Mouse (Mus musculus) liver, embryonic 14.5 days (tissue): ENCODE measurements around the gene Rtn1. TPM values are rescaled to one million over a fixed set of nuclear protein-coding genes. Genes with fewer than 3 reads are reported as not detected.

Experiments
- ATAC-seq: fragments of 200-750 bp; cut with Nextera tagmentation; 2 replicates; pipeline ENCODE4 v1.8.0; 2017; ENCODE audit warnings: moderate number of reproducible peaks, mild to moderate bottlenecking, moderate library complexity; ENCODE audit not compliant: insufficient read depth
- DNase-seq, 3 experiments: peaks; one replicate each; pipeline ENCODE4 v3.0.0-alpha.2; 2012 to 2013; ENCODE audit warnings: low read depth in 3 of 3, low spot score in 3 of 3
- H3K27ac ChIP-seq: fragments of 300-500 bp; sonication (generic); 2 replicates; pipeline ENCODE4 v1.5.1; 2014; ENCODE audit warnings: moderate library complexity, mild to moderate bottlenecking, control low read depth, inconsistent platforms
- H3K27me3 ChIP-seq: fragments of 300-500 bp; sonication (generic); 2 replicates; pipeline ENCODE4 v1.6.1; 2014; ENCODE audit warnings: mild to moderate bottlenecking, low read length, moderate library complexity; ENCODE audit not compliant: control insufficient read depth, insufficient read depth
- H3K36me3 ChIP-seq: fragments of 300-500 bp; sonication (generic); replicated peaks from 2 replicates; pipeline ENCODE4 v1.6.1; 2014; ENCODE audit warnings: low read depth; ENCODE audit not compliant: control insufficient read depth, insufficient read depth
- H3K4me1 ChIP-seq, 2 experiments: fragments of 200-500 bp in 1 of 2; fragments of 300-500 bp in 1 of 2; sonication (generic) in 1 of 2; replicated peaks; 2 replicates each; pipeline ENCODE4 v1.6.1; 2012 to 2014; ENCODE audit warnings: antibody characterized with exemption in 1 of 2, inconsistent platforms in 1 of 2, low read length in 1 of 2; ENCODE audit not compliant: control insufficient read depth in 2 of 2, insufficient read depth in 2 of 2
- H3K4me2 ChIP-seq: fragments of 300-500 bp; sonication (generic); 2 replicates; pipeline ENCODE4 v1.6.1; 2014; ENCODE audit warnings: low read depth, mild to moderate bottlenecking, control low read depth, moderate library complexity
- H3K4me3 ChIP-seq, 2 experiments: fragments of 200-500 bp in 1 of 2; fragments of 300-500 bp in 1 of 2; sonication (generic) in 1 of 2; 2 replicates each; pipeline ENCODE4 v1.5.1; 2012 to 2014; ENCODE audit warnings: low read depth in 2 of 2, low read length in 2 of 2, mild to moderate bottlenecking in 2 of 2, control low read depth in 1 of 2, inconsistent platforms in 1 of 2, moderate library complexity in 1 of 2; ENCODE audit not compliant: insufficient read depth in 1 of 2
- H3K9ac ChIP-seq: fragments of 300-500 bp; sonication (generic); replicated peaks from 2 replicates; pipeline ENCODE4 v1.6.1; 2014; ENCODE audit warnings: mild to moderate bottlenecking, control low read depth, moderate library complexity
- H3K9me3 ChIP-seq: fragments of 300-500 bp; sonication (generic); 2 replicates; pipeline ENCODE4 v1.6.1; 2016; ENCODE audit warnings: low read length, mixed read lengths; ENCODE audit not compliant: control insufficient read depth
- CTCF ChIP-seq: IDR thresholded peaks from 2 replicates; pipeline ENCODE4 v1.5.1; 2016; ENCODE audit warnings: antibody characterized with exemption, low read depth, control low read depth
- EP300 ChIP-seq: IDR thresholded peaks from 2 replicates; pipeline ENCODE4 v1.6.1; 2016; ENCODE audit warnings: antibody characterized with exemption, low read depth
- WGBS: fragments of 180-500 bp; shearing (Covaris S2); extraction: QIAGEN DNeasy Blood & Tissue Kit; methylation state at CpG from one replicate; pipeline ENCODE4 v1.1.7; 2014; ENCODE audit not compliant: insufficient replicate concordance; 5-methylcytosine and 5-hydroxymethylcytosine counted together
- polyA plus RNA-seq, 2 experiments: library from polyadenylated mRNA; depleted of rRNA in 1 of 2; stranded (reverse) in 1 of 2; unstranded in 1 of 2; fragments of >200 nt; fragmentation: Nextera tagmentation in 1 of 2; extraction: Ambion mirVana in 1 of 2; gene quantifications; 2 replicates each; pipeline versions ENCODE4 v1.2.1 to v1.2.3; 2012 to 2014

Rtn1 gene
- polyA plus RNA-seq, 2 experiments, result 0.63 to 1.5 TPM

- ATAC-seq, result no peak
- DNase-seq, result no peak
- Histone ChIP-seq H3K36me3 (no peaks in the 10 kb centered on the region), H3K27ac (no peak overlapping the region), H3K4me1 (no peaks in the 10 kb centered on the region), H3K27me3 (no peaks in the 10 kb centered on the region), H3K9ac (no peak overlapping the region), H3K4me3 (no peak overlapping the region), H3K4me2 (no peak overlapping the region), H3K9me3 (no peaks in the 10 kb centered on the region)
- 38% methylated on average over 3 of the region's 3 CpGs for WGBS
- no peak for TF ChIP-seq EP300
- no peak for TF ChIP-seq CTCF
Observed at GRCm38 (mm10) chr12:72359903-72360302, 49.0 kb downstream of the Rtn1 start.

GRCm38 (mm10) chr12:72357667-72358420 lies 51.0 kb downstream of the Rtn1 start:
- no peaks in the 10 kb centered on the region for H3K9me3 ChIP-seq
- no peak for TF ChIP-seq CTCF
- no peak for TF ChIP-seq EP300
- WGBS, result 59% methylated on average over 11 of the region's 11 CpGs

GRCm38 (mm10) chr12:72354241-72354640 lies 54.6 kb downstream of the Rtn1 start:
- 52% methylated on average over 1 of the region's 1 CpGs for WGBS
- H3K27me3 ChIP-seq, result no peaks in the 10 kb centered on the region
- no peaks in the 10 kb centered on the region for H3K4me1 ChIP-seq
- H3K9ac ChIP-seq, result no peak overlapping the region
- no peak for TF ChIP-seq EP300
- no peak for TF ChIP-seq CTCF
- H3K27ac ChIP-seq, result no peak overlapping the region
- ATAC-seq, result no peak
- H3K36me3 ChIP-seq, result no peaks in the 10 kb centered on the region
- no peak overlapping the region for H3K4me2 ChIP-seq
- H3K4me3 ChIP-seq, result no peak overlapping the region
- no peak for DNase-seq
- no peaks in the 10 kb centered on the region for H3K9me3 ChIP-seq

More at GRCm38 (mm10) chr12:72357667-72358420, 51.0 kb downstream of the Rtn1 start:
- Histone ChIP-seq H3K36me3 (no peaks in the 10 kb centered on the region), H3K4me3 (no peak overlapping the region), H3K4me1 (no peaks in the 10 kb centered on the region), H3K4me2 (no peak overlapping the region), H3K27me3 (no peaks in the 10 kb centered on the region), H3K27ac (no peak overlapping the region), H3K9ac (no peak overlapping the region)
- ATAC-seq (no peak), DNase-seq (no peak)

DNA sequence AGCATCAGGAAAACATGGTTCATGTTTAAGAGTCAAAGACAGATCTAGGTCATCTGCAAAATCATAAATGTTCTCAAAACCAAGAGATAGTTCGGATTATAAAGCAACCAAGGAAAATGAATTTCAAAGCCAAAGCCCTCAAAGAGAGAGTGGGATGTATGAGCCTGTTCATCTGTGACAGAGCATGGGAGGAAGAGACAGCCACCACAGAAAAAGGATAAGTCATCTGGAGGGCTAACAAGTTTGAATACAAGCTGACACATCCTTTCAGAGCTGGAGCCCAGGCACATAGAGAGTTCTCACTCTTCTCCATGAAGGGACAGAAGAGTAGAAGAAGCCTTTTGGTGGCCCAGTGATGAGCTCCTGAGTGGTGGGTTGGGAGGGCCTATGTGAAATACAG lies 55.3 kb downstream of the Rtn1 start:
- no peak for ATAC-seq
- H3K9me3 ChIP-seq, result no peaks in the 10 kb centered on the region
- H3K27me3 ChIP-seq, result no peaks in the 10 kb centered on the region
- H3K36me3 ChIP-seq, result no peaks in the 10 kb centered on the region
- DNase-seq, result no peak
- WGBS, result 39% methylated on average over 1 of the region's 1 CpGs
- no peak overlapping the region for H3K27ac ChIP-seq
- no peak overlapping the region for H3K9ac ChIP-seq
- H3K4me2 ChIP-seq, result no peak overlapping the region
- no peaks in the 10 kb centered on the region for H3K4me1 ChIP-seq
- no peak overlapping the region for H3K4me3 ChIP-seq
- TF ChIP-seq EP300, result no peak
- no peak for TF ChIP-seq CTCF

DNA sequence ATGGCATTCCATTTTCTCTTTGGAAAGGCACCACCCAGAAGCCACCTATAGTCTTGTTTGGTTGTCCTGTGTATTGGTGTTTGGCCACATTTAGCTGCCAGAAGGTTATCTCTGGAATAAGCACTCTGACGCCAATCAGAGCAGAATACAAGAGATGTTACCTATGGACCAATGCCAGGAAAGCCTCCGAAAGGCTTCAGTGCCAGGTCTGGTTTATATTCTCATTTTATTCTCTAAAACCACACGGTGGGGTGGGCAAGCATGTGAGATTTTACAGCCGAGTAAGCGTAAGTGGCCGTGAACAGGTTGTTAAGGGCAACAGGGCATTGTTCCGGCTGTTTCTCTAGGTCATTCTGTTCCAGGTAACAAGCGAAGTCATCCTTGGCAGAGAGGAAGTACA lies 60.3 kb downstream of the Rtn1 start:
- Histone ChIP-seq H3K4me1 (no peaks in the 10 kb centered on the region), H3K9me3 (no peaks in the 10 kb centered on the region), H3K36me3 (no peaks in the 10 kb centered on the region), H3K4me3 (no peak overlapping the region), H3K27me3 (no peaks in the 10 kb centered on the region), H3K9ac (no peak overlapping the region), H3K27ac (no peak overlapping the region), H3K4me2 (no peak overlapping the region)
- TF ChIP-seq EP300 (no peak), CTCF (no peak)
- DNase-seq, result no peak
- 68% methylated on average over 8 of the region's 8 CpGs for WGBS
- ATAC-seq, result no peak
